Mouse (Mus musculus) midbrain, embryonic 14.5 days (tissue): ENCODE results near the gene Farsa. TPM values are rescaled to one million over a fixed set of nuclear protein-coding genes. Genes with fewer than 3 reads are reported as not detected.

Experiments
- ATAC-seq: fragments of 200-750 bp; cut with Nextera tagmentation; 2 replicates; pipeline ENCODE4 v1.8.0; 2017; ENCODE audit warnings: moderate number of reproducible peaks, moderate library complexity; ENCODE audit not compliant: low FRiP score, low TSS enrichment
- DNase-seq: peaks from one replicate; pipeline ENCODE4 v3.0.0-alpha.2; 2015
- H3K27ac ChIP-seq: fragments of 300-500 bp; sonication (generic); replicated peaks from 2 replicates; pipeline ENCODE4 v1.5.1; 2014; ENCODE audit warnings: mild to moderate bottlenecking, low read depth, low read length, moderate library complexity
- H3K27me3 ChIP-seq: fragments of 300-500 bp; sonication (generic); 2 replicates; pipeline ENCODE4 v1.6.1; 2014; ENCODE audit warnings: low read length, control low read depth, mixed read lengths; ENCODE audit not compliant: control insufficient read depth, insufficient read depth
- H3K36me3 ChIP-seq: fragments of 300-500 bp; sonication (generic); 2 replicates; pipeline ENCODE4 v1.6.1; 2014; ENCODE audit warnings: low read length, control low read depth; ENCODE audit not compliant: control insufficient read depth, insufficient read depth
- H3K4me1 ChIP-seq: fragments of 300-500 bp; sonication (generic); 2 replicates; pipeline ENCODE4 v1.6.1; 2014; ENCODE audit warnings: mild to moderate bottlenecking, antibody characterized with exemption, low read length, control low read depth; ENCODE audit not compliant: control insufficient read depth, insufficient read depth
- H3K4me2 ChIP-seq: fragments of 300-500 bp; sonication (generic); 2 replicates; pipeline ENCODE4 v1.6.1; 2014; ENCODE audit warnings: mild to moderate bottlenecking, low read length, moderate library complexity
- H3K4me3 ChIP-seq: fragments of 300-500 bp; sonication (generic); replicated peaks from 2 replicates; pipeline ENCODE4 v1.5.1; 2014; ENCODE audit warnings: low read depth, low read length
- H3K9ac ChIP-seq: fragments of 300-500 bp; sonication (generic); replicated peaks from 2 replicates; pipeline ENCODE4 v1.6.1; 2014; ENCODE audit warnings: mild to moderate bottlenecking, low read length, moderate library complexity
- H3K9me3 ChIP-seq: fragments of 300-500 bp; sonication (generic); 2 replicates; pipeline ENCODE4 v1.6.1; 2016; ENCODE audit warnings: low read length, control low read depth, mixed read lengths; ENCODE audit not compliant: control insufficient read depth
- WGBS: fragments of 180-500 bp; shearing (Covaris S2); extraction: QIAGEN DNeasy Blood & Tissue Kit; methylation state at CpG from one replicate; pipeline ENCODE4 v1.1.7; 2014; 5-methylcytosine and 5-hydroxymethylcytosine counted together
- polyA plus RNA-seq: library from polyadenylated mRNA; unstranded; fragments of >200 nt; fragmentation: Nextera tagmentation; extraction: Ambion mirVana; gene quantifications from 2 replicates; pipeline ENCODE4 v1.2.1, GENCODE M21; 2014

Gene Farsa
- polyA plus RNA-seq, 1 experiment from 2014 or later: 95.6 TPM

- no peak overlapping the region for H3K27ac ChIP-seq
- peak overlapping the region; percentile 73 for H3K4me2 ChIP-seq
- no peak for ATAC-seq
- peak overlapping the region; percentile 86; the same call in 1 of the 2 replicates for H3K9ac ChIP-seq
- H3K36me3 ChIP-seq: peaks cover 72% of the 10 kb centered on the region
- H3K27me3 ChIP-seq: no peaks in the 10 kb centered on the region
- 92% methylated on average over 2 of the region's 2 CpGs for WGBS
- H3K4me1 ChIP-seq: peaks cover 9% of the 10 kb centered on the region
- DNase-seq: no peak
- peak overlapping the region; percentile 87 for H3K4me3 ChIP-seq
- no peaks in the 10 kb centered on the region for H3K9me3 ChIP-seq
These were observed 17.4 kb upstream of the Farsa start for GRCm38 (mm10) chr8:84839411-84839810.

GRCm38 (mm10) chr8:84839875-84840247, 16.9 kb upstream of the Farsa start:
- Histone ChIP-seq H3K9ac (peak overlapping the region; percentile 86), H3K4me3 (peak overlapping the region; percentile 87), H3K9me3 (no peaks in the 10 kb centered on the region), H3K27me3 (no peaks in the 10 kb centered on the region), H3K27ac (peak overlapping the region; percentile 86), H3K4me2 (peak overlapping the region; percentile 73), H3K36me3 (peaks cover 72% of the 10 kb centered on the region), H3K4me1 (peaks cover 14% of the 10 kb centered on the region)
- DNase-seq (no peak), ATAC-seq (no peak)
- WGBS: 3% methylated on average over 7 of the region's 7 CpGs

GRCm38 (mm10) chr8:84840248-84840999, 16.4 kb upstream of the Farsa start, which contains the start of gene Rad23a:
TSS of gene Rad23a (minus strand) at chr8:84840665.
- peak within 1 kb of the TSS; percentile 86 for H3K27ac ChIP-seq
- H3K4me3 ChIP-seq: peak within 1 kb of the TSS; percentile 87
- H3K4me2 ChIP-seq: peak within 1 kb of the TSS; percentile 73
- no peaks in the 10 kb centered on the region for H3K9me3 ChIP-seq
- WGBS: under 1% methylated on average over 55 of the region's 55 CpGs
- DNase-seq (peak; percentile 98), ATAC-seq (peak; percentile 94)
- H3K9ac ChIP-seq: peak within 1 kb of the TSS; percentile 86
- peaks cover 20% of the 10 kb centered on the region for H3K4me1 ChIP-seq
- H3K27me3 ChIP-seq: no peaks in the 10 kb centered on the region
- peaks cover 72% of the 10 kb centered on the region for H3K36me3 ChIP-seq

- Histone ChIP-seq H3K4me2 (no peak overlapping the region), H3K4me1 (peaks cover 21% of the 10 kb centered on the region), H3K4me3 (no peak overlapping the region), H3K27me3 (no peaks in the 10 kb centered on the region), H3K9ac (no peak overlapping the region), H3K27ac (no peak overlapping the region), H3K36me3 (peaks cover 61% of the 10 kb centered on the region), H3K9me3 (no peaks in the 10 kb centered on the region)
- ATAC-seq (no peak), DNase-seq (no peak)
- 82% methylated on average over 1 of the region's 1 CpGs for WGBS
These were observed 15.3 kb upstream of the Farsa start for GRCm38 (mm10) chr8:84841514-84841913.

GRCm38 (mm10) chr8:84844397-84845070, 12.3 kb upstream of the Farsa start:
- Histone ChIP-seq H3K27me3 (no peaks in the 10 kb centered on the region), H3K36me3 (peaks cover 42% of the 10 kb centered on the region), H3K4me3 (peak overlapping the region; percentile 97), H3K9me3 (no peaks in the 10 kb centered on the region), H3K4me1 (peaks cover 25% of the 10 kb centered on the region), H3K9ac (peak overlapping the region; percentile 95; the same call in 1 of the 2 replicates), H3K4me2 (peak overlapping the region; percentile 89), H3K27ac (no peak overlapping the region)
- no peak for ATAC-seq
- WGBS: 93% methylated on average over 9 of the region's 9 CpGs
- DNase-seq: no peak

GRCm38 (mm10) chr8:84845355-84846093, 11.3 kb upstream of the Farsa start:
- no peaks in the 10 kb centered on the region for H3K27me3 ChIP-seq
- DNase-seq (peak; percentile 64), ATAC-seq (no peak)
- peak overlapping the region; percentile 97 for H3K4me3 ChIP-seq
- H3K27ac ChIP-seq: peak overlapping the region; percentile 66
- peaks cover 22% of the 10 kb centered on the region for H3K4me1 ChIP-seq
- H3K36me3 ChIP-seq: peaks cover 42% of the 10 kb centered on the region
- 16% methylated on average over 12 of the region's 12 CpGs for WGBS
- H3K9ac ChIP-seq: peak overlapping the region; percentile 95
- H3K4me2 ChIP-seq: peak overlapping the region; percentile 89
- H3K9me3 ChIP-seq: no peaks in the 10 kb centered on the region

GRCm38 (mm10) chr8:84846094-84846721, 10.6 kb upstream of the Farsa start:
- no peak for DNase-seq
- H3K9me3 ChIP-seq: no peaks in the 10 kb centered on the region
- no peaks in the 10 kb centered on the region for H3K27me3 ChIP-seq
- under 1% methylated on average over 30 of the region's 30 CpGs for WGBS
- H3K4me3 ChIP-seq: peak overlapping the region; percentile 97
- peak overlapping the region; percentile 88 for H3K27ac ChIP-seq
- H3K9ac ChIP-seq: peak overlapping the region; percentile 95
- peak overlapping the region; percentile 89 for H3K4me2 ChIP-seq
- peaks cover 22% of the 10 kb centered on the region for H3K4me1 ChIP-seq
- peak; percentile 36; the same call in 1 of the 2 replicates for ATAC-seq
- H3K36me3 ChIP-seq: peaks cover 42% of the 10 kb centered on the region
